Mouse (Mus musculus): ENCODE data around the gene Adk.

- TF ChIP-seq CTCF (IDR thresholded peaks at IDR 0.05; ENCODE audit: low read depth, low read length) (no peak), POLR2A (IDR thresholded peaks at IDR 0.05; ENCODE audit: borderline replicate concordance, low read depth, low read length) (no peak)
These were observed 388.2 kb downstream of the Adk start for GRCm38 (mm10) chr14:21440526-21440925.

Measured in bone marrow macrophage, adult 2 months (primary cell).